Mouse (Mus musculus) gastrocnemius, postnatal 25 days (tissue): ENCODE measurements at regions not wholly inside any gene's neighbourhood (a gene's known extent, or its start where the extent isn't known, plus 50 kb on each side); places are given as distances from the start of the nearest gene placed in this dataset.

ENCODE experiments used
- DNase-seq: peaks from one replicate; pipeline ENCODE4 v3.0.0; 2022

GRCm38 (mm10) chr7:111420698-111421097 lies 337.9 kb upstream of the Eif4g2 start:
- no peak for DNase-seq

GRCm38 (mm10) chr7:111417735-111418134 lies 334.9 kb upstream of the Eif4g2 start:
- no peak for DNase-seq

GRCm38 (mm10) chr7:111416061-111416460 lies 333.2 kb upstream of the Eif4g2 start:
- DNase-seq = no peak

- no peak for DNase-seq
These were observed 330.9 kb upstream of the Eif4g2 start for GRCm38 (mm10) chr7:111413745-111414144.

- no peak for DNase-seq
These were observed 330.1 kb upstream of the Eif4g2 start for GRCm38 (mm10) chr7:111412957-111413356.

GRCm38 (mm10) chr7:111411386-111411960 lies 328.6 kb upstream of the Eif4g2 start:
- DNase-seq = no peak

- DNase-seq = no peak
These were observed 313.1 kb upstream of the Eif4g2 start for GRCm38 (mm10) chr7:111395972-111396371.

- no peak for DNase-seq
These were observed 312.3 kb upstream of the Eif4g2 start for GRCm38 (mm10) chr7:111395111-111395510.

GRCm38 (mm10) chr7:111393846-111394245 lies 311.0 kb upstream of the Eif4g2 start:
- DNase-seq = no peak

GRCm38 (mm10) chr7:111389690-111390089 lies 306.9 kb upstream of the Eif4g2 start:
- DNase-seq = no peak

- DNase-seq = no peak
These were observed 291.7 kb upstream of the Eif4g2 start for GRCm38 (mm10) chr7:111374534-111374933.

- DNase-seq = no peak
These were observed 290.7 kb upstream of the Eif4g2 start for GRCm38 (mm10) chr7:111373380-111374173.

GRCm38 (mm10) chr7:111370421-111370887 lies 287.6 kb upstream of the Eif4g2 start:
- no peak for DNase-seq

GRCm38 (mm10) chr7:111368296-111369004 lies 285.6 kb upstream of the Eif4g2 start:
- no peak for DNase-seq

GRCm38 (mm10) chr7:111366951-111367653 lies 284.3 kb upstream of the Eif4g2 start:
- DNase-seq = no peak

- no peak for DNase-seq
These were observed 282.6 kb upstream of the Eif4g2 start for GRCm38 (mm10) chr7:111365384-111365783.

- DNase-seq = no peak
These were observed 280.4 kb upstream of the Eif4g2 start for GRCm38 (mm10) chr7:111363206-111363605.

- no peak for DNase-seq
These were observed 279.8 kb upstream of the Eif4g2 start for GRCm38 (mm10) chr7:111362646-111363045.

GRCm38 (mm10) chr7:111355088-111355656 lies 272.3 kb upstream of the Eif4g2 start:
- no peak for DNase-seq

- DNase-seq = no peak
These were observed 271.2 kb upstream of the Eif4g2 start for GRCm38 (mm10) chr7:111354066-111354465.

GRCm38 (mm10) chr7:111352176-111352575 lies 269.3 kb upstream of the Eif4g2 start:
- DNase-seq = no peak

- DNase-seq = no peak
These were observed 262.3 kb upstream of the Eif4g2 start for GRCm38 (mm10) chr7:111345117-111345516.
